Mouse (Mus musculus) ES-E14 (cell line): ENCODE data around the gene Gm28374. TPM values are rescaled to one million over a fixed set of nuclear protein-coding genes. Genes with fewer than 3 reads are reported as not detected.

ENCODE experiments used
- DNase-seq: peaks from one replicate; pipeline ENCODE4 v3.0.0-alpha.2; 2013; ENCODE audit warnings: low read depth, low spot score
- H3K27ac ChIP-seq: 2 replicates; pipeline ENCODE4 v1.5.1; 2012; ENCODE audit warnings: low read depth, mild to moderate bottlenecking, low read length, moderate library complexity, mixed read lengths; ENCODE audit not compliant: poor library complexity, insufficient read depth, severe bottlenecking
- H3K36me3 ChIP-seq: 2 replicates; pipeline ENCODE4 v1.6.1; 2012; ENCODE audit warnings: mild to moderate bottlenecking, low read length, moderate library complexity, mixed read lengths; ENCODE audit not compliant: control insufficient read depth, poor library complexity, insufficient read depth, severe bottlenecking
- H3K4me1 ChIP-seq, 2 experiments: fragments of 150-350 bp in 1 of 2; sonication (generic) in 1 of 2; 2 replicates each; pipeline ENCODE4 v1.6.1; 2012; ENCODE audit warnings: low read length in 2 of 2, mild to moderate bottlenecking in 1 of 2, mixed read lengths in 1 of 2; ENCODE audit not compliant: control insufficient read depth in 2 of 2, insufficient read depth in 2 of 2, poor library complexity in 1 of 2
- H3K4me3 ChIP-seq, 2 experiments: fragments of 150-350 bp in 1 of 2; sonication (generic) in 1 of 2; 2 replicates each; pipeline ENCODE4 v1.5.1; 2012; ENCODE audit warnings: low read length in 2 of 2, low read depth in 1 of 2, mild to moderate bottlenecking in 1 of 2, mixed read lengths in 1 of 2; ENCODE audit not compliant: insufficient read depth in 1 of 2, poor library complexity in 1 of 2, severe bottlenecking in 1 of 2
- H3K9ac ChIP-seq: 2 replicates; pipeline ENCODE4 v1.6.1; 2012; ENCODE audit warnings: low read depth, mild to moderate bottlenecking, low read length, mixed read lengths; ENCODE audit not compliant: poor library complexity, insufficient read depth, severe bottlenecking
- H3K9me3 ChIP-seq: fragments of 150-350 bp; sonication (generic); 2 replicates; pipeline ENCODE4 v1.6.1; 2012; ENCODE audit warnings: low read depth, mild to moderate bottlenecking, low read length; ENCODE audit not compliant: control insufficient read depth, insufficient read depth
- CHD2 ChIP-seq: IDR thresholded peaks from 2 replicates; pipeline ENCODE4 v1.6.1; 2014; ENCODE audit warnings: mild to moderate bottlenecking, low read depth, low read length, inconsistent platforms
- HCFC1 ChIP-seq: IDR thresholded peaks from 2 replicates; pipeline ENCODE4 v1.6.1; 2012; ENCODE audit warnings: low read length, inconsistent platforms, borderline replicate concordance; ENCODE audit not compliant: insufficient read depth
- MAFK ChIP-seq: IDR thresholded peaks from 2 replicates; pipeline ENCODE4 v1.6.1; 2014; ENCODE audit warnings: mild to moderate bottlenecking, low read depth, low read length, inconsistent platforms; ENCODE audit not compliant: insufficient read depth
- ZC3H11A ChIP-seq: IDR thresholded peaks from 2 replicates; pipeline ENCODE4 v1.6.1; 2012; ENCODE audit warnings: low read depth, mild to moderate bottlenecking, inconsistent platforms, low read length, borderline replicate concordance
- ZNF384 ChIP-seq: IDR thresholded peaks from 2 replicates; pipeline ENCODE4 v1.6.1; 2012; ENCODE audit warnings: low read depth, low read length, inconsistent platforms
- in situ Hi-C, 2 experiments: fragments of 600-800 bp; cut with MboI; formaldehyde crosslinking; loops; one replicate each; pipeline ENCODE4 v1.15.1; 2025; ENCODE audit warnings: low sequenced_read_pairs in 2 of 2, inconsistent platforms in 1 of 2; ENCODE audit not compliant: unreplicated experiment in 2 of 2
- total RNA-seq: library from RNA; depleted of rRNA; stranded (reverse); fragments of 300-350 nt; gene quantifications from 2 replicates; pipeline ENCODE4 v1.2.3, GENCODE M21; 2012

Gm28374 gene
- total RNA-seq, 1 experiment, result 0.54 TPM

DNA sequence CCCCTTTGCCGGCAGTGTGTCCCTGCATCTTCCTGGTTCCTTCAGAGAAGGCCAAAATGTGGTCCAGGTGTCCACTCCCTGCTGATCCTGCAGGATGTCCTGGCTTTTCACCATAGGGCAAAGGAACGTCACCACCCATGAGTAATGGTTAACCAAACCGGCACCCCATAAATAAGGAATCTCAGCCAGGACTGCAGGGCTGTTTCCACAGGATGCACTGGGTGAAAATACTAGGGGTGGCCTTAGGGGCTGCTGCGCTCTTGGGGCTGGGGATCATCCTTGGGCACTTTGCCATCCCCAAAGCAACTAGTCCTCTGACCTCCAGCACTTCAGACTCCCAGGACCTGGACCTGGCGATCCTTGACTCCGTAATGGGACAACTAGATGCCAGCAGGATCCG is 23.5 kb upstream of the Gm28374 start, which contains the start of gene Naaladl1:
Gene Naaladl1 (plus strand): TSS at position 197 of the 400 bp plus-strand sequence.
- in situ Hi-C loops, result no loop called here
- H3K27ac ChIP-seq, result no peak within 1 kb of the TSS
- H3K4me3 ChIP-seq, result no peak within 1 kb of the TSS
- H3K9me3 ChIP-seq, result no peaks in the 10 kb centered on the region
- peaks cover 4% of the 10 kb centered on the region; the same call in 1 of the 2 replicates for H3K36me3 ChIP-seq
- no peak for TF ChIP-seq MAFK
- no peak for TF ChIP-seq CHD2
- TF ChIP-seq ZNF384, result no peak
- TF ChIP-seq ZC3H11A, result no peak
- peak within 1 kb of the TSS; percentile 17; the same call in 1 of the 2 replicates for H3K9ac ChIP-seq
- DNase-seq, result no peak
- H3K4me1 ChIP-seq, result peaks cover 0 to 11% of the 10 kb centered on the region in 2 experiments; a peak in 2 of 4 replicates

DNA sequence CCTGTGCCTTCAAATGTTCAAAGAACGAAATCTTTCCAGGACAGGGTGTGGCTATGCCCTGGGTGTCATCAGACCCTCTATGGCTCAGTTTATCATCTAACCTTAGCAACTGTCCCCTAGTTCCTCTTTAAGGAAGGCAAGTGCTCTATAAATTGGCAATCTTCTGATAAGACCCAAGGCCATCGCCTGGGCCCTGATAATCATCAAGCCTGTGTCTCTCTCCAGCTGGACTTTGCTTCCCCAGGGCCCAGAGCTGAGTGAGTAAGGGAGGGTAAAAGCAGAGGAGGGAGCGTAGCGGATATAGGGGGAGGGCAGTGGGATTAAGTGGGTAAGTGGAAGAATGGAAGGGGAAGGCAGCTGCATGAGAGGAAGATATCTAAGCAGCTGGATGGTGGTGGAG is 22.4 kb upstream of the Gm28374 start:
- Histone ChIP-seq H3K36me3 (peaks cover 8% of the 10 kb centered on the region; the same call in 1 of the 2 replicates), H3K27ac (no peak overlapping the region), H3K9me3 (no peaks in the 10 kb centered on the region), H3K4me3 (no peak overlapping the region), H3K4me1 (peaks cover 0 to 15% of the 10 kb centered on the region in 2 experiments; a peak in 2 of 4 replicates), H3K9ac (no peak overlapping the region)
- in situ Hi-C loops, result no loop called here
- no peak for TF ChIP-seq ZNF384
- no peak for TF ChIP-seq CHD2
- no peak for DNase-seq

DNA sequence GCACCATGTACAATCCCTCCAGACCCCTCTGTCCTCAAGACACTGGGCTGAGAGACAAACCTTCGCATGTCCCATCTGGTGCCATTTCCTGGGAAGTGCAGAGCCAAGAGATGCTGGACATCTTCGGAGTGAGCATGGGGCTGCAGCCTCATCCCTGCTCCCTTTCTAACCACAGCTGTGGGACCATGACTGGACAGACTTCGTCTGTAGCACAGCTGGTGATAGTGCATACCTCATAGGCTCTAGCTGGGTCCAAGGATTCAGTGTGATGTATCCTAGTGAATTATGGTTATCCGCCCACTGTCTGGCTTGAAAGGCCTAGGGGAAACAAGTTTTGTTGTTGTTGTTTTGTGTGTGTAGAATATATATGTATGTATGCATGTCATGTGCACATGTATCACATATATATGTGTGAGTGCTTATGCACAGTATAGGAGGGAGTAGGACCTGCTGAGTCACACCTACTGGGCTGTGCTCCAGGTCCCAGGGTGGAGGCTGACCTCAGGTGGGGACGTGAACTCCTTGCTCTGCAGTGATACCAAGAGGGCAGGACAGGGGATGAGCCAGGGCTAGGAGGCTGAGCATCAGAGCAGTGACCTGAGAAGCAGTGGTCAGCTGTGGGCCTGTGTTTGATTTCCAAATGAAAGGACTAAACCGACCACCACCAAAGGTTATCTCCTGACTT is 20.3 kb upstream of the Gm28374 start:
- no peak for TF ChIP-seq ZNF384
- TF ChIP-seq CHD2, result no peak
- DNase-seq, result no peak
- H3K4me1 ChIP-seq, result peaks cover 0 to 15% of the 10 kb centered on the region in 2 experiments; a peak in 2 of 4 replicates
- H3K4me3 ChIP-seq, result no peak overlapping the region
- H3K36me3 ChIP-seq, result peaks cover 20% of the 10 kb centered on the region
- in situ Hi-C loops, result no loop called here
- no peaks in the 10 kb centered on the region for H3K9me3 ChIP-seq
- H3K9ac ChIP-seq, result no peak overlapping the region
- no peak overlapping the region for H3K27ac ChIP-seq

DNA sequence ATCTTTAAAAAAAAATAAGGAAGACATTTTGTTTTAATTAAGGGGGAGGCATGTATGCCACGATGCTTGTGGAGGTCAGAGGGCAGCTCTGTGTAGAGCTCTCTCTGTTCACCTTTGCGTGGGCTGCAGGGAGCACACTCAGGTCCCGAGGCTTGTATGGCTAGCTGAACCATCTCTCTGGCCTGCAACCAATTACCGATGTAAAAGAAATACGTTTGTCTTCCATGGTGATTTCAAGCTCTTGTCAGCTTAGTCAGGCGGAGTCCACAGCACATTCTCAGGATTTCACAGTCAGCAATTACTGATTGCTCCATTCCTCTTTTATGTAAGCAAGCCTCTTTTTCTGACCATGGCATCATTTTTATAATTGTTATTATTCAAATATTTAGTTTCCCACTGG is 19.1 kb upstream of the Gm28374 start:
- H3K9me3 ChIP-seq, result no peaks in the 10 kb centered on the region
- peaks cover 20% of the 10 kb centered on the region for H3K36me3 ChIP-seq
- no peak overlapping the region for H3K27ac ChIP-seq
- peaks cover 0 to 15% of the 10 kb centered on the region in 2 experiments; a peak in 2 of 4 replicates for H3K4me1 ChIP-seq
- in situ Hi-C loops, result no loop called here
- no peak overlapping the region for H3K9ac ChIP-seq
- no peak overlapping the region for H3K4me3 ChIP-seq
- no peak for DNase-seq
- TF ChIP-seq ZNF384, result no peak
- TF ChIP-seq HCFC1, result no peak
- no peak for TF ChIP-seq ZC3H11A
- TF ChIP-seq CHD2, result no peak
- TF ChIP-seq MAFK, result no peak

DNA sequence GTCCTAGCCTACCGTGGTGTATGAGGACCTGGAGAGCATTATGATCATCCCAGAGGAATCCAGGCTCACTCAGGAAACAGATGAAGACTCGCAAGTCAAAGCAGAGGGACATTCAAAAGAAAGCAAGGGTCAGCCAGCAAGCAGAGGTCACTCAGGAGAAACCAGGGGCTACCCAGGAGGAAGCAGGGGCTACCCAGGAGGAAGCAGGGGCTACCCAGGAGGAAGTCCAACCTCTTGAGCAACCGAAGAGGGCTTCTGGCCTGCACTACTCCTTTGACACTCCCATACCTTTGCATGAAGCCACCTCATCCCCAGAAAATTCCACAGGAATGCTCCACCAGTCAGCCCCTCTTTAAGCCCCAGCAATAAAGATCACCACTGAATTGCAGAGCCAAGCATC is 15.8 kb upstream of the Gm28374 start:
- H3K27ac ChIP-seq, result no peak overlapping the region
- DNase-seq, result no peak
- in situ Hi-C loops, result no loop called here
- no peak overlapping the region for H3K9ac ChIP-seq
- H3K4me3 ChIP-seq, result no peak overlapping the region
- H3K36me3 ChIP-seq, result peaks cover 41% of the 10 kb centered on the region
- no peaks in the 10 kb centered on the region for H3K9me3 ChIP-seq
- TF ChIP-seq ZC3H11A (no peak), MAFK (no peak), HCFC1 (no peak), CHD2 (no peak), ZNF384 (no peak)
- peaks cover 0 to 9% of the 10 kb centered on the region in 2 experiments; a peak in 2 of 4 replicates for H3K4me1 ChIP-seq
